Mouse (Mus musculus) kidney, adult 10 weeks (tissue): Measurements from ENCODE around the gene Ntpcr. TPM values are rescaled to one million over a fixed set of nuclear protein-coding genes. Genes with fewer than 3 reads are reported as not detected.

Experiments
- polyA plus RNA-seq: library from polyadenylated mRNA; stranded (reverse); fragments of 350-450 nt; fragmentation: Illumina TruSeq; extraction: RNeasy Lipid Tissue Mini Kit (QIAGEN cat#74804); gene quantifications from one replicate; pipeline ENCODE4 v1.2.3, GENCODE M21; 2014; ENCODE audit warnings: low read depth, low replicate concordance

Ntpcr gene
- polyA plus RNA-seq, result 6.4 TPM

GRCm38 (mm10) chr8:125729746-125730145 lies at the start of gene Ntpcr:
Gene Ntpcr, plus strand, starts transcription at chr8:125729963.

Other genes starting within 250 kb of the Ntpcr start
- gene Sipa1l2, start 160.2 kb upstream of the Ntpcr start, polyA plus RNA-seq, result 0.73 TPM
- gene Map10, start 60.1 kb upstream of the Ntpcr start, polyA plus RNA-seq, result 9.0 TPM
- not detected for gene Pcnx2, start 168.4 kb downstream of the Ntpcr start, polyA plus RNA-seq
- 3.0 TPM for gene Map3k21, start 180.5 kb downstream of the Ntpcr start, polyA plus RNA-seq